Mouse (Mus musculus) kidney, postnatal 0 days (tissue): ENCODE results near the gene Gm14151. TPM values are rescaled to one million over a fixed set of nuclear protein-coding genes. Genes with fewer than 3 reads are reported as not detected.
"Not testable (repeated sequence)": the region's sequence is repeated elsewhere in the genome, so short reads cannot be mapped to it uniquely, and the experiment has no call there.

Source experiments
- ATAC-seq: fragments of 200-750 bp; cut with Nextera tagmentation; replicated peaks from 2 replicates; pipeline ENCODE4 v1.8.0; 2017; ENCODE audit warnings: low read depth, moderate number of reproducible peaks, moderate TSS enrichment, moderate library complexity; ENCODE audit not compliant: low FRiP score
- DNase-seq: peaks from one replicate; pipeline ENCODE4 v3.0.0-alpha.2; 2016; ENCODE audit warnings: low spot score
- H3K27ac ChIP-seq: fragments of 300-500 bp; sonication (generic); 2 replicates; pipeline ENCODE4 v1.5.1; 2014; ENCODE audit warnings: mild to moderate bottlenecking
- H3K27me3 ChIP-seq: fragments of 300-500 bp; sonication (generic); 2 replicates; pipeline ENCODE4 v1.6.1; 2014; ENCODE audit warnings: low read length, mixed read lengths; ENCODE audit not compliant: insufficient read depth
- H3K36me3 ChIP-seq: fragments of 300-500 bp; sonication (generic); 2 replicates; pipeline ENCODE4 v1.6.1; 2014; ENCODE audit warnings: low read length, mixed read lengths; ENCODE audit not compliant: insufficient read depth
- H3K4me1 ChIP-seq: fragments of 300-500 bp; sonication (generic); replicated peaks from 2 replicates; pipeline ENCODE4 v1.6.1; 2014; ENCODE audit warnings: antibody characterized with exemption, low read length, mixed read lengths; ENCODE audit not compliant: insufficient read depth
- H3K4me2 ChIP-seq: fragments of 300-500 bp; sonication (generic); 2 replicates; pipeline ENCODE4 v1.6.1; 2014; ENCODE audit warnings: mild to moderate bottlenecking, low read length, moderate library complexity, mixed read lengths
- H3K4me3 ChIP-seq: fragments of 300-500 bp; sonication (generic); replicated peaks from 2 replicates; pipeline ENCODE4 v1.5.1; 2014; ENCODE audit warnings: low read depth, low read length
- H3K9ac ChIP-seq: fragments of 300-500 bp; sonication (generic); 2 replicates; pipeline ENCODE4 v1.6.1; 2014; ENCODE audit warnings: low read depth, low read length
- H3K9me3 ChIP-seq: fragments of 300-500 bp; sonication (generic); replicated peaks from 2 replicates; pipeline ENCODE4 v1.6.1; 2016; ENCODE audit warnings: low read length, inconsistent platforms, mixed read lengths
- CTCF ChIP-seq: IDR thresholded peaks from 2 replicates; pipeline ENCODE4 v1.5.1; 2016; ENCODE audit warnings: antibody characterized with exemption, low read depth, mild to moderate bottlenecking, moderate library complexity
- WGBS: fragments of 180-500 bp; shearing (Covaris S2); extraction: QIAGEN DNeasy Blood & Tissue Kit; methylation state at CpG from one replicate; pipeline ENCODE4 v1.1.7; 2014; 5-methylcytosine and 5-hydroxymethylcytosine counted together
- polyA plus RNA-seq: library from polyadenylated mRNA; unstranded; fragments of >200 nt; fragmentation: Nextera tagmentation; extraction: Ambion mirVana; gene quantifications from 2 replicates; pipeline ENCODE4 v1.2.1, GENCODE M21; 2015

The Gm14151 gene
- polyA plus RNA-seq, result not detected in 2 replicates

DNA sequence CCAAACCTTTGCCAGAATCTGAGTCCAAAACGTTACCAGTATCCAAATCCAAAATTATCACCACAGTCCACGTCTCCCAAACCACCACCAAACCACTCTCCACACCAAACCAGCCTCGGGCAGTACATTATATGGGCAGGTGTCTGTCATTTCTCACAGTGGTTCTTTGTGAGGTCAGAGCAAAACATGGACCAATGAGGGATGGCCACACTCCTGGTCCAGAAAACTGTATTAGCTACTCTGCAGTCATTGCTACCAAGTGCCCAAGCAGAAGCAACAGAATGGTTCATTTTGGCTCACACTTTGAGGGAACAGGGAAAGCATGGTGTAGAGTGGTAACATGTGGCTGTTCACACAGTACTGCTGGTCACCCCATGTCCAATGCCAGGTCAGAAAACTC, at the start of gene Gm14151:
Gene Gm14151, minus strand, starts transcription at position 101 of the 400 bp plus-strand sequence.
- H3K9me3 ChIP-seq, H3K4me3 ChIP-seq, H3K4me2 ChIP-seq, H3K4me1 ChIP-seq, H3K36me3 ChIP-seq, H3K9ac ChIP-seq, ATAC-seq, H3K27ac ChIP-seq, H3K27me3 ChIP-seq, DNase-seq: not testable (repeated sequence)
- no CpG with 5 or more reads among the region's 3 CpGs for WGBS

DNA sequence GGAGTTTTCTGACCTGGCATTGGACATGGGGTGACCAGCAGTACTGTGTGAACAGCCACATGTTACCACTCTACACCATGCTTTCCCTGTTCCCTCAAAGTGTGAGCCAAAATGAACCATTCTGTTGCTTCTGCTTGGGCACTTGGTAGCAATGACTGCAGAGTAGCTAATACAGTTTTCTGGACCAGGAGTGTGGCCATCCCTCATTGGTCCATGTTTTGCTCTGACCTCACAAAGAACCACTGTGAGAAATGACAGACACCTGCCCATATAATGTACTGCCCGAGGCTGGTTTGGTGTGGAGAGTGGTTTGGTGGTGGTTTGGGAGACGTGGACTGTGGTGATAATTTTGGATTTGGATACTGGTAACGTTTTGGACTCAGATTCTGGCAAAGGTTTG, 5.8 kb upstream of the Gm14151 start, which contains the start of gene Gm14147:
Gene Gm14147, plus strand, starts transcription at position 301 of the 400 bp plus-strand sequence.
- not testable (repeated sequence) for H3K4me2 ChIP-seq, ATAC-seq, H3K4me1 ChIP-seq, H3K4me3 ChIP-seq, H3K9ac ChIP-seq, H3K27me3 ChIP-seq, H3K9me3 ChIP-seq, DNase-seq, H3K27ac ChIP-seq, H3K36me3 ChIP-seq
- WGBS, result no CpG with 5 or more reads among the region's 3 CpGs

DNA sequence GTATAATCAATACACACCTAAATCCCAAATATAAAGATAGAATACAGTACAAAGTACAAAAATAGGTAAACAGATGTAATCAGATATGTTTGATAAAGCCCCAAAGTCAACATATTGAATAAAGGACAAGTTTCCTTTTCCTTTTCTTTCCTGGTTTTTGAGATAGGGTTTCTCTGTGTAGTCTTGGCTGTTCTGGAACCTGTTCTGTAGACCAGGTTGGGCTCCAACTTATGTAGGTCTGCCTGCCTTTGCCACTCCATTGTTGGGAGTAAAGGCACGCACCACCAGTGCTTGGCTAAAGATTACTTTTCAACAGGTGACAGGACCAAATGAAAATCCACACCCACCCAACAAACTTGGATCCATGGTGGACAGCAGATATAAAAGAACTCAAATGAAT, 35.5 kb downstream of the Gm14151 start:
- Histone ChIP-seq H3K27me3 (no peaks in the 10 kb centered on the region), H3K9ac (no peak overlapping the region), H3K4me1 (no peaks in the 10 kb centered on the region), H3K4me2 (no peak overlapping the region), H3K36me3 (no peaks in the 10 kb centered on the region), H3K27ac (no peak overlapping the region), H3K9me3 (no peaks in the 10 kb centered on the region), H3K4me3 (no peak overlapping the region)
- ATAC-seq (no peak), DNase-seq (no peak)
- no peak for TF ChIP-seq CTCF
- 85% methylated on average over 1 of the region's 1 CpGs for WGBS

DNA sequence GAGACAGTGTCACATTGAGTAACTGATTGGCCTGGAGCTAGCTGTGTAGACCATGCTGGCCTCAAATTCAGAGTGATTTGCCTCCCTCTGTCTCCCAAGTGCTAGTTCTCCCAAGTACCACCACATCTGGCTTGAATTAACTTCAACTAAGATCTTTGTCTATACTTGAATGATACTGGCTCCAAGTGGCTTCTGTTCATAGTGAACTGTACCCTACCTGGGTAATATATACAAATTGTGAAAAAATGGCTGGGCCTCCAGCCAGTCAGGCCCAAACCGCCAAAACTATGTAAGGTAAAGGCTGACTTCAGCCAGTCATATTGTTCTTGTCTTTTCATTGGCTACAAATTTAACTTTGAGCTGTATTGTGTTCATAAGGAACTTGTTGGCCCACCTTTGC, 51.7 kb downstream of the Gm14151 start:
- no peak overlapping the region for H3K27ac ChIP-seq
- H3K9ac ChIP-seq, result no peak overlapping the region
- no peak overlapping the region for H3K4me2 ChIP-seq
- WGBS, result 92% methylated on average over 1 of the region's 1 CpGs
- 0 out of 2 replicates have a peak, but pooled peaks cover 7% of the 10 kb centered on the region for H3K4me1 ChIP-seq
- no peaks in the 10 kb centered on the region for H3K36me3 ChIP-seq
- no peaks in the 10 kb centered on the region for H3K9me3 ChIP-seq
- no peak for DNase-seq
- no peak overlapping the region for H3K4me3 ChIP-seq
- no peak for ATAC-seq
- no peak for TF ChIP-seq CTCF
- H3K27me3 ChIP-seq, result no peaks in the 10 kb centered on the region

DNA sequence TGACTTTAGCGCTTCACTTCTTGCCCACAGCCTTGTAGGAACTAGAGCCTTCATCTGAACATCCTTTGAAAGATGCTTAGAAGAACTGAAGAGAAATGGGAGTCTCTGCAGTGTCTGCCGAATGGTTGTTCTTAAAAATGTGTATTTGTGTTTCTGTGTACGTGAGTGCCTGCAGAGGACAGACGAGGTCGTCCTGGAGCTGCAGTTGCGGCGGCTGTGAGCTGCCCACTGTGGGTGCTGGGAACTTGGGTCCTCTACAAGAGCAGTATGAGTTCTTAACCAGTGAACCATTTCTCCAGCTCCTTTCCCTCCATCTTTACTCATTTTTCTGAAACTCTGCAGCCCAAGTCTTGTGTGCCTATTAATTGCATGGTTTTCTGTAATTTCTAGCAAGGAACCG, 52.4 kb downstream of the Gm14151 start:
- Histone ChIP-seq H3K27me3 (no peaks in the 10 kb centered on the region), H3K9ac (peak overlapping the region; percentile 97), H3K4me3 (peak overlapping the region; percentile 88), H3K4me2 (peak overlapping the region; percentile 92), H3K27ac (peak overlapping the region; percentile 73), H3K36me3 (no peaks in the 10 kb centered on the region), H3K4me1 (0 out of 2 replicates have a peak, but pooled peaks cover 7% of the 10 kb centered on the region), H3K9me3 (no peaks in the 10 kb centered on the region)
- peak; percentile 4 for DNase-seq
- no peak for TF ChIP-seq CTCF
- WGBS, result 32% methylated on average over 8 of the region's 8 CpGs
- ATAC-seq, result 0 out of 2 replicates have a peak, but pooled peaks have one; percentile 10

DNA sequence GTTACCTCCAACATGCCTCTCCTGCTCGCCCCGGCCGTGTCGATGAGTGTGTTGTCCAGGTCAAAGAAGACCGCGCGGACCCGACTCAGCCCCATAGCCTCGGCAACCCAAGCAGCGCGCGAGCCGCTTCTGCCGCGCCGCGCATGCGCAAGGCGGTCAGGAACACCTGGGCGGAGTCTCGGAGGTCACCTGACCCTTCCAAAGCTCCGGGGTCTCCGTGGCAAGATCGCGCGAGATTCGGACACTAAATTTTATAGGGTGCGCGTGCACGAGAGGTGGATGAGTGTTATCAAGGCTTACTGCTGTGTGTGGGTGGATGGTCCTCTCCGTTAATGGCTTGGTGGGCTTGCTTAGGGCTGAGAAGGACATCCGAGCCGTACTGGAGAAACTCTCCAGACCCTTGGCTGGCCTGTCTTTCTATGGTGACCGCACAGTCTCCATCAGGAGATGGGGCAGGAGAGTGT, 52.9 kb downstream of the Gm14151 start, which contains the start of the genes Ninl and Nanp:
Gene Ninl, minus strand, starts transcription at position 151 of the 464 bp plus-strand sequence.
Gene Nanp, minus strand, starts transcription at position 167 of the 464 bp plus-strand sequence.
- under 1% methylated on average over 34 of the region's 34 CpGs for WGBS
- DNase-seq (peak; percentile 96), ATAC-seq (peak; percentile 95)
- H3K27ac ChIP-seq, result peak within 1 kb of the TSS; percentile 74
- TF ChIP-seq CTCF, result no peak
- H3K36me3 ChIP-seq, result no peaks in the 10 kb centered on the region
- peak within 1 kb of the TSS; percentile 97 for H3K9ac ChIP-seq
- no peaks in the 10 kb centered on the region for H3K27me3 ChIP-seq
- H3K4me1 ChIP-seq, result 0 out of 2 replicates have a peak, but pooled peaks cover 7% of the 10 kb centered on the region
- H3K9me3 ChIP-seq, result no peaks in the 10 kb centered on the region
- H3K4me3 ChIP-seq, result peak within 1 kb of the TSS; percentile 88
- peak within 1 kb of the TSS; percentile 92 for H3K4me2 ChIP-seq
